Mouse (Mus musculus): ENCODE data around the gene Gm43552.
A peak's percentile ranks its signal among the peaks of the same experiment; 100 is the strongest.
"Not testable (repeated sequence)": the region's sequence is repeated elsewhere in the genome, so short reads cannot be mapped to it uniquely, and the experiment has no call there.

The Gm43552 gene

DNA sequence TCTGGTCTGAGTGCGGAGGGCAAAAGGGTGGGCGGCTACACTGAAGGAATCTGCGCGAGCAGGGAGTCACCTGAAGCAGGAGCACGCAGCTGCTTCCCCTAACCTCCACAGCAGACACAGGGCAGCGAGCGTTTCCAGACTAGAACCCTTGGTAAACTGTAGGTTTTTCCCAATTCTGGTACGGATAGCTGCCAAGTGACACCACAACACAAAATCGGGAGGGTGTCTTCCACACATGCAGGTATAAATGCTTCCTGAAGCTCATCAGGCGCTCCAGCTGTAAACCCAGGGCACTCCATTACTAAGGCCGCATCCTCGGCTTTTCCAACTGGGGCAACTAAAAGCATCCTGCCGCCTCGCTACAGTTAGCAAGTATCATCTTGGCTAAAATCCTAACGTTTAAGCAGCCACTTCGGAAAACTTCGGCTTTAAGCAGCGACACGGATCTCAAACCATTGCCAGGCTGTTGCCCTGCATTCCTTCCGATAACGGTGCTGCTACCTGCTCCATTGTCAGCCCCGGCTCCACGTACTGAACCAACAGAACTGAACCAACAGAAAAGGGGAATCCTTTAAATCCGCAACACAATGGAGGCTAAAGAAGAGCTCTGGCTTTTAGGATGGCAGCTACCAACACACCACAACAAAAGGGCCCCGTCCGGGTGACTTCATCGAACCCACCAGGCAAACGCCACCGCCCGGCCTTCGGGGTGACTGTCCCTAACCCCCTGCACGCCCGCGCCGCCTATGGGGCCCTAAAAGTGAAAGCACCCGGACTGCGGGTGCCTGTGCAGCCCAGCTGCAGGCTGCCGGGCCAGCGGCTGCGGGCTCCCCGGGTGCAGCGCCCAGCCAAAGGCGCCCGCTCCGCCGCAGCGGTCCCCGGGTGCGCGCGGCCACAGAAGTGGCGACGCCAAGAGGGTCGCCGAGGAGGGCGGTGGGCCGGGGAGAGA, 592 bp downstream of the Gm43552 start:
- DNase-seq (ENCODE audit: low read depth, low spot score) = peak; percentile 26

DNA sequence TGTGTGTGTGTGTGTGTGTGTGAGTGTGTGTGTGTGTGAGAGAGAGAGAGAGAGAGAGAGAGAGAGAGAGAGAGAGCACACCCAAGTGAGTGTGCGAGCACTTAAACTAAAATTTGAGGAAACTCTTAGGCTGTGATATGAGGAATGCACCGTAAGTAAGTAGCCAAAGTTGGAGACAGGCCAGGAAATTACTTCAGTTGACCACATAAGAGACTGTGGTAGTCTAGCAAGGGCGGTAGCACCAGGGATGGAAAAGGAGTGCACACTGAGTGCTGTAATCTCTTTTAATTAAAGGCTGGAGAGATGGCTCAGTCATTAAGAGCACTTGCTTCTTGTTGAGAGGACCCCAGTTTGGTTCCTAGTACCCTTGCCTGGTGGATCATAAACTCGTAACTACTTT, 2.8 kb downstream of the Gm43552 start:
- DNase-seq (ENCODE audit: low read depth, low spot score) = no peak

DNA sequence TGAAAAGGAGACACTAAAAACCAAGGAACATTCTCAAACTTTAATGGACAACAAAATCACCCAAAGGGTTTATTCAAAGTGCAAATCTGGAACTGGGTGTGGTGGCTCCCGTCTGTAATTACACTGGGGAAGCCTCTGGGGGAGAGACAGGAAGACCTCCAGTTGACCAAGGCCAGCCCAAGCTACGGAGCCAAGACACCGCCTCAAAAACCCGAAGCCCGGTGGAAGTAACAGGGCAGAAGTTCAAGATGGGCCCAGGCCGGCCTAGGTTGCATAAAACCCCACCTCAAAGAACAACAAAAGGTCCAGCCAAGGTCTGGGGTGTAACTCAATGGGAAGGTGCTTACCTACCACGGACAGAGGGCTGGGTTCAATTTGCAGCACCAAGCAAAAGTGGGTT, 3.9 kb downstream of the Gm43552 start:
- DNase-seq (ENCODE audit: low read depth, low spot score) = no peak

DNA sequence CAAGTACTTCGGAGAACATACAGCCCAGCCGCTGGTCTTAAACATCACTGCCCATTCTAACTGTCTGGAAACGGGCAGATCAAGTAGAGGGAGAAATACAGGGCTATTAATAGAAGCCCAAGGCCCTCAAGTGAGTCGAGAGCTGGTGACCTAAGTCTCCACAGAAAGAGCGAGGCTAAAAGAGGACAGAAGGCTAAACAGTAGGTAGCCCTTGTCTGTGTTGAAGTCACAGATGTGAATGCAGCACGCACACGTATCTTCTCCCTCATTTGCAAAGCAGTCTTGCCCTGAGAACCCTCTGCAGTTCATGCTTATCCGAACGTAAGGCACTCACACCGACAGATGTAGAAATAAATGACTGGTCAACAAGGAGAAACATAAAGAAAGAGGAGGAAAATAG, 5.3 kb downstream of the Gm43552 start:
- DNase-seq (ENCODE audit: low read depth, low spot score) = no peak

DNA sequence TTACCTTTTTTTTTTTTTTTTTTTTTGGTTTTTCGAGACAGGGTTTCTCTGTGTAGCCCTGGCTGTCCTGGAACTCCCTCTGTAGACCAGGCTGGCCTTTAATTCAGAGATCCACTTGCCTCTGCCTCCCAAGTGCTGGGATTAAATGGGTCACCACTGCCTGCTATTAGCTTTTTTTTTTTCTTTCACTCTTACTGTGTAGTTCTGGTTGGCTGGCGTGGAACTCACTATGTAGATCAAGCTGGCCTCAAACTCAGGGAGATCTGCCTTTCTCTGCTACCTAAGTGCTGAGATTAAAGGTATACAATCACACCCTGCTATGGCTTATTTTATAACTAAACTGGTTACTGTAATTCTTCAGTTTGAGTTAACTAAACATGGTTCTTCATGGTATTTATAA, 6.1 kb downstream of the Gm43552 start:
- DNase-seq (ENCODE audit: low read depth, low spot score) = no peak

DNA sequence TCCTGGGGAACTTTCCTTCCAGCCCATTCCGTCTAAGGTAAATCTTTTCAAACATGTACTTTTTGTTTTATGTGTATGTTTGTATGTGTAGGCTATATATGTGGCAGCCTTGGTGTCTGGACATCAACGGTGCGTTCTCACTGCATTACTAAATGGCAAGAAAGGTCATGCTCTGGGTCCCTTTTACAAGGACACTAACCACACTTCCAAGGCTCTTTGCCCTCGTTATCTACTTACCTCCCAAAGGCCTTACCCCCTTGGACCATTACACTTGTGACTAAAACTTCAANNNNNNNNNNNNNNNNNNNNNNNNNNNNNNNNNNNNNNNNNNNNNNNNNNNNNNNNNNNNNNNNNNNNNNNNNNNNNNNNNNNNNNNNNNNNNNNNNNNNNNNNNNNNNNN, 9.6 kb downstream of the Gm43552 start:
- no peak for DNase-seq (ENCODE audit: low read depth, low spot score)

DNA sequence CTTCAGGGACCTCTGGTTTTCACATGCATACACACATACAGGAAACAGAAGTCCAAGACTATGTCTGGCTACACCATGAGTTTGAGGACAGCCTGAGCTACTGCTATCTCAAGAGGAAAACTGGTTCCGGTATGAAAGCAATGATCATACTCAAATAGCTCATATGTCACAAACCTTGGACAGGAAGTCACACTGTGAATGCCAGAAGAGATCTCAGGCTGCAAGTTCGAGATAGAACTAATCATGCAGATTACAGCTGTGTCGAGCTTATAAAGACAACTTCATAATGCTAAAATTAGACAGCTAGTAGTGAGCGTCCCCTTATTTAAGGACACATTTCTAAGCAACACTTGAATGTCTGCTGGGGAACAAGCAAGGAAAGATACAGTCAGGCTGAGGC, 12.1 kb downstream of the Gm43552 start:
- DNase-seq (ENCODE audit: low read depth, low spot score) = no peak

DNA sequence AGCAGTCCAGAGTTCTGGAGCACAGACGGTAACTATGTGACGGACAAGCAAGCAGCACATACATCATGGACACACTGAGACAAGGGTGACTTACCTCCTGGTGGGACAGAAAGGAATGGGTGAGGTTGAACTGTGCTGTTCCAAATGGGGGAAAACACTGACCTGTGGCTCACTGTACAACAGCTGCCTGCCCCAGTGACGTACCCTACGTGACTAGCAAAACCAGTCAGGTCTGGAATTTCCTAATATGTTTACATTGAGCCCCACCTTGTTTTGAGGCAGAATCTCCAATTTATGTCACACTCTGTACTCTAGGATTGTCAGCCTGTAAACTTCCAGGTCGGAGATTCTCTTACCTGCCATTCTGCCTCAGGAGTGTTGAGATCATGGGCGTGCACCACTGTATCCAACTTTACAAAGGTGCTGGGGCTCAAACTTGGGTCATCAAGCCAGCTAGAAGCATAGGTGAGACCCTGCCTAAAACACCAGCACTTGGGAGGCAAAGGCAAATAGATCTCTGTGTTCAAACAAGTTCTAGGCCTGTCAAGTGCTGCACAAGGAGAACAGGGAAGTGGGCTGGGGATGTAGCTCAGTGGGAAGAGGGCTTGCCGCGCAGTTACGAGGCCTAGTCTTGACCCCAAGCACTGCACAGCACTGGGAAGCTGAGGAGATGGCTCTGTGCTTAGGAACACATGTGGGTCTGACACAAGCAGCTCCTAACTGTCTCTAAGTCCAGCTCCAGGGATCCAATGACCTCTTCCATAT, 12.8 kb downstream of the Gm43552 start:
- no peak for DNase-seq (ENCODE audit: low read depth, low spot score)

DNA sequence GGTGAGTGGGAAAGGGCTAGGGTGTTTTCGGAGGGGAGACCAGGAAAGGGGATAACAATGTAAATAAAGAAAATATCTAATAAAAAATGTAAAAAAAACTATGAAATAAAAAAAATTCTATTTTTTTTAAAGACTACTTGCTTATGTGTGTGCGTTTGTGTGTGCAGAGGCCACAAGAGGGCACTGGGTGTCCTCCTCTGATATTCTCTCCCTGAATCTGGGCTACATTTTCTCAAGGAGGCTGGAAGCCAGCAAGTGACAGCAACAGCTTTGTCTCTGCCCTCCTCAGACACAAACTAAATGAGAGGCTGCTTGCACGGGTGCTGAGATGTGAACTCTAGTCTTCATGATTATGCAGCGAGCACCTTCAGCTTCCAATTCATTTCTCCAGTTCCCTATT, 14.4 kb downstream of the Gm43552 start:
- DNase-seq (ENCODE audit: low read depth, low spot score) = no peak

DNA sequence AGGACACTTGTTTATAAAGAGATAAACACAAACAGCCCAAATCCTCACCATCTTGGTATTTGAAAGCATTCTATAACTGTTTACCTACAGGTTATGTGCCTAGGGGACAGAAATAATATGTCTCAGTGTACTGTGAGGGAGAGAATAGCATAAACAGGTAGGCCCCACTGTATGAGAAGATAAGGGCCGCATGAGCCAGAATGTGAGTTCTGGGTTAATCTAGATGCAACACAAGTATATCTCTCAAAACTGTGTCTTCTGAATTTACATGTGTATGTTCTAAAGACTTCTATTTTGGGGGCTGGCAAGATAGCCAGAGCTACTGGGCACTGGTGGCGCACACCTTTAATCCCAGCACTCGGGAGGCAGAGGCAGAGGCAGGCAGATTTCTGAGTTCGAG, 15.9 kb downstream of the Gm43552 start:
- DNase-seq (ENCODE audit: low read depth, low spot score) = not testable (repeated sequence)

DNA sequence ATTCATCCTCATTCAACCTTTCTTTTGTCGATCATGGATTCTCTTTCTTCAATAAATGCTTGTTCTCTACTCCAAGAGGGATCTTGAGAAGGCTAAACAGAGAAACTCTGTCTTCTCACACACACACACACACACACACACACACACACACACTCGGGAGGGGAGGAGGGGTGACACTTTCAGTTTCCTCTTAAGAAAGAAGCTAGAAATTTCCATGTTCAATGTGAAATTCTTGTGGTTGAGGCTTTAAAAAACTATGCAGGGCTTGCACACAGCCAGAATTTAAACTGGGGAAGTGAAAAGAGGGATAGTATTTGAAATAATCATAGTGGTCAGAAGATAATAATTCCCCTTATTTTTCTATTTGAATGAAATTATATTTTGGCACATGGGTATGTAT, 16.8 kb downstream of the Gm43552 start:
- no peak for DNase-seq (ENCODE audit: low read depth, low spot score)

DNA sequence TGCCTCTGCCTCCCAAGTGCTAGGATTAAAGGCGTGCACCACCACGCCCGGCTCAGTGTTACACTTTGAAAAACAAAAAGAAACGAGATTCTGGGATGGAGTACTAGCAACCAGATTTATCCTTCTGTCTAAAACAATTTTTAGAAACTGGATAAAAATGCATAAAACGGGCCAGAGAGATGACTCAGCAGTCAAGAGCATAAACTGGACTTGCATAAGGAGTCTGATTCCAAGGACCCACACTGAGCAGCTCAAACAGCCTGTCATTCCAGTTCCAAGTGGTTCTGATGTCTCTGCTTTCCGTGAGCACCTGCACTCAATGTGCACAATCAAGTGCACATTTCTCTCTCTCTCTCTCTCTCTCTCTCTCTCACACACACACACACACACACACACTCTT, 22.9 kb downstream of the Gm43552 start:
- DNase-seq (ENCODE audit: low read depth, low spot score) = no peak

DNA sequence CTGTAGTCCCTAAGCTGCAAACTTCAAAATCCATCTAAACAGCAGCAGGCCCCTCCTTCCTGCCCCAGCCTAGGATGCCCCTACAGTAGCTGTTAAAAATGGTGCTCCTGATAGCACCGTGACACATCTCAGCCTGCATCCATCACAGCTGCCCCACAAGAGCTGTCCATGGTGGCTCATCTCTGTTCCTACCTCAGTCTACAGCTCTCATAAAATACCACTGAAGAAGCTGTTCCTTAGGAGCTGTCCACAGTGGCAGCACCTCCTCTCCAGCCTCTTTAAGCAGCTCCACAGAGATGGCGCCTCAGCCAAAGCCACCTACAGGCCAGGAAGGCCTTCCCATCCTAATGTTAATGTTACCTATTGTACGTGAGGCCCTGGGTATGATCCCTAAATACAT, 25.7 kb downstream of the Gm43552 start:
- no peak for DNase-seq (ENCODE audit: low read depth, low spot score)

DNA sequence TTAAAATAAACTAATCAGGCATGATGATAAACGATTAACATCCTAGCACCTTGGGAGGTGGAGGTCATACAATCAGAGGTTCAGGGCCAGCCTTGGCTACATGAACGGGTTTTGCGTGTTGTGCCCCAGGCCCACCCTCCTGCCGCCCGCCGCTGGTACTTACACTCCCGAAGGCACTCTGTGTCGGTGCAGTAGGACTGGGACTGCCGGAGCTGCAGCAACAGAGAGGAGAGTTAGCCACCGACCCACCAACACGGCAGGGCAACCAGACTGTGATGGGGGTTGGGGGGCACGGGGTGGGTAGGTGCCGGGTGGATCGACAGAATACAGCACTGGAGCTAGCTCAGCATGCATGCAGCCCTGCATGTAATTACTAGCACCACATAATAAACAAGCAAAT, 32.3 kb downstream of the Gm43552 start:
- DNase-seq (ENCODE audit: low read depth, low spot score) = no peak

DNA sequence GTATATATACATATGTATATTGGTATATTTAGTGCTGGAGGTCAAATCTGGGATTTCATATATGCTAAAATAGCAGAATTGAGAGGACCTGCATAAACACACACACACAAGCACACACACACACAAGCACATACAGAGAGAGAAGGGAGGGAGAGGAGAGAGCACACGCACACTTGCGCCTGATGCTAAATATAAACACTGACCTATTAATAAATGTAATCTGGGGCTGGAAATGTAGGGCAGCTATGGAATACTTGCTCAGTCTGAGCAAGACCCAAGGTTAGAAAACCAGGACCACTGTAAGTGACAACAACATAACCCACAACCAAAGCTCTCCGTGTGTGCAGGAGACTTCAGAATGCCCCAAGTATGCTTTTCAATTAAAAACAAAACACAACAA, 33.2 kb downstream of the Gm43552 start:
- no peak for DNase-seq (ENCODE audit: low read depth, low spot score)

DNA sequence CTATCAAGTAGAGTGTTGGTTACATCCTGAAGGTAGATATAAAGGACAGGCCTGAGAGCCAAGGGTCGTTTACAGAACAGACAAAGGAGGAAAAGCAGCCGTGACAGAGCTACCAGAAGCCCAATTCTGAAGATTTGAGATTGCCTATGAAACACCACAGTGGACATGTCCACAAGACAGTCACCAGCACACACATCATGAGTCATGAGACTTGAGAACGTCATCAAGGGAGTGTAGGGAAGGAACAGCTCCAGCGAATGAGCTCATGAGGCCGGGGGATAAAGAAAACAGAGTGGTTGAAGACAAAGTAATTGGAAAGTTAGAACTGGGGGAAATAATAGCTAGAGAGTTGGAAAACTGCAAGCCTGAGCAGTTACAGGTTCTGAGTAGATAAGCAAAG, 34.8 kb downstream of the Gm43552 start:
- no peak for DNase-seq (ENCODE audit: low read depth, low spot score)

DNA sequence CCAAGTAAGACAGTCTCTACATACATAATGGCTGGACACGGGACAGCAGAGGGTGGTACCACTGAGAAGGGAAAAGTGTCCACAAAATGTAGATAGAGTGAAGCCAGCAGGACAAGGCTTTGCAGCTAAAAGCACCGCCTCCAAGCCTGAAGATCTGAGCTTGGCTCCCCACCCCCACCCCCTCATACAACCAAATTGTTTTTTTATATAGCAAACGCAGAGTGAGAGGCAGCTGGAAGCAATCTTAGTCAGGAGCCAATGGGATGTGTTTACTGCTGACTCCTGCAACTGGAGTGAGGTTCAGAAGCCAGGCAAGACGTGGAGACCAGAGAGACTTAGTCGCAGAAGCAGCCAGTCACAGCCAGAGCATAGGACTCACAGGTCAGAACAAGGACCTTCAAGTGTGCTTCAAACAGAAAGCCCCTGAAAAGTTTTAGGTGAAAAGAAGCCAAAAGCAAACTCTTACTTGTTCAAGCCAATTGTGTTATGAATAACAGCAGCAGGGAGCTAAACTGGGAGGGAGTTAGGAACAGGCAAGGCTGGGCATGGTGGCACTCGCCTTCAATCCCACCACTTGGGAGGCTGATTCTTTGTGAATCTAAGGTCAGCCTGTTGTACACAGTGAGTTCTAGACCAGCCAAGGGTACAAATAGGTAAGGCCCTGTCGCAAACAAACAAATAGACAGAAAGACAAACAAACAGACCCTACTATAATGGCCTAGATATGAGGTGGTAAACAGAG, 35.4 kb downstream of the Gm43552 start:
- DNase-seq (ENCODE audit: low read depth, low spot score) = no peak

DNA sequence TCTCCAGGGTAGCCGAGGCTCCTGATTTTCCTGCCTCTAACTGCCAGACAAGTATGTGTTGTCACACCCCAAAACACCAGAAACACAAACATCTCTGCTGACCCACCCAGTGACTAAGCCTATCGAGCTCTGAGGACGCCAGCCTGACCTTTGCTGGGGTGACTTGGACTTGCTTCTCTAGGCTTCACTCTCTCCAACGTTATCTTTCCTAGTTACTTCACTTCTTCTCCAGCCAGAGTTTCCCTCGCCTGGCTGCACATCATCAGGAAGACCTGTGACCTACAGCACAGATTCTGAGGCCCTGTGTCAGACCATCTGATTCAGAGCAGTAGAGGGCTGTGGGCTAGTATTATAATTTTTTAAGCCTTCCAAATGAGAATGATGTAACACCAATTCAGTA, 37.9 kb downstream of the Gm43552 start:
- DNase-seq (ENCODE audit: low read depth, low spot score) = no peak

DNA sequence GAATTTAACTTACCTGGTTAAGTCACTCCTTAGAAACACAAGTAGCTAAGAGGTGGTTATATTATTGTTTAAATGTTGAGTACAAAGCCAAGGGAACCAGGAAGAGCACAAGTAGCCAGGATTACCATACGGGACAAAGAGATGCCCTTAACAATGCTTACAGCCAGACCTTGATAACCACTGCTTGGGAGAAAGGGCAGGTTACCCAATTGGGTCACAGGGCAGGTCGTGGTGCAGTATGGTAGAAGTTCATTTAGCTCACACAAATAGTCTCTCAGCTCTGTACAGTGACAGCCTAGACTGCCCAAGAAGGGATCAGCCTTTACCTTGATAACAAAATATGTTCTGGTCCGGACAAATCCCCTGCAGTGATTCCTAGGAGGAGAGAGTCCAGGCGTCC, 43.7 kb downstream of the Gm43552 start:
- no peak for DNase-seq (ENCODE audit: low read depth, low spot score)

DNA sequence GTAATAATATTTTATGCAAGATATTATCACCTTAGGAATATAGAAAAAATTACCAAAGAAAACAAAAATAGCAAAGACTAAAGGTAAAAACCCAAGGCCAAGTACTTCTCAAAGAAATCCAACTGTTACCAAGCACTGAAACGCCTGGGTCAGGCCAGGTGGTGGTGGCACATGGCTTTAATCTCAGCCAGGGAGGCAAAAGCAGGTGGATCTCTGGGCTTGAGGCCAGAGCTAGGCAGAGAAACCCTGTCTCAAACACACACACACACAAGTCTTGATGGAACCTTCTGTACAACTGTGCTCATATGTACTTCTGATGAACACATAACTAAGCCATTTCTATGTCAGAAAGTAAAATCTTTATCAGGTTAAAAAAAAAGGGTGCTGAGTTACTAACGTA, 44.8 kb downstream of the Gm43552 start:
- no peak for DNase-seq (ENCODE audit: low read depth, low spot score)

DNA sequence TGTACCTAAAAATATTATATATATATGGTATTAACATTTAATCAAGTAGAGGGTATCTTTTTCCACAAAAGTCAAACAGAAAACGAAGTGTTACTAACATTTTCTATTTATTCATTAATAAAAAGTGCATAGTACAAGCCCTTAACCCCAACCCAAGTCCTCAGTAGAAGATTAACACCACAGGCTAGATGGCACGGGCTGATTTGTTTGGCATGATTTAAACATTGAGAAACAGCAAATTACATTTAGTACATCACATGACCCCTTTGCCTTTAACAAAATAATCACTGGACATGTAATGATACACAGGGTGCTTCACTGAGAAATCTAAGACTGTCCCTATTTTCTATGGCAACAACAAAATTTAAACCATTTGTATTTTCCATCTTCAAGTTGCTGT, 45.9 kb downstream of the Gm43552 start:
- no peak for DNase-seq (ENCODE audit: low read depth, low spot score)

DNA sequence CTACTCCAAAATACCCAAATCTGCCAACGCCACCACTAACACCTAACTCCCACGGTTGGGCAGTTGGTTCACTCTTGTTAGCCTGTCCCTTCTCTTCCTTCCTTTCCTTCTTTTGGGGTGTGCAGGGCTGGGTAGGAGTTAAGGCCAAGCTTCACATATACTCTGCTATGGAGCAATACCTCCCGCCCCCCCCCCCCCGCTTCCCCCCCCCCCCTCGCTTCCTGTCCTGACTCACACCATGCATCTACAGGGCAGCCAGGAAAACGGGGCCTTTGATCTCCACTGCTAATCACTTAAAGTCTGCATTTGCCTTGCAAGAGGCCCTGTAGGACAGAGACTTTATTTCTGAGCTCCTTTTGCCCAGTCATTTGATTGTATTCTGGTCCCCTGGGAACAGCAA, 47.7 kb downstream of the Gm43552 start:
- no peak for DNase-seq (ENCODE audit: low read depth, low spot score)

Measured in c-Kit-negative CD71-positive TER-119-positive erythroid progenitor cells, embryonic 14.5 days (primary cell).